Mouse (Mus musculus): ENCODE results near the gene Prss57. TPM values are rescaled to one million over a fixed set of nuclear protein-coding genes. Genes with fewer than 3 reads are reported as not detected.
A peak's percentile ranks its signal among the peaks of the same experiment; 100 is the strongest.

The Prss57 gene
- polyA plus RNA-seq, 1 experiment from 2014 or later, result 0.08 TPM

- Histone ChIP-seq H3K4me2 (ENCODE audit: low read length) (no peak overlapping the region), H3K27me3 (ENCODE audit: control insufficient read depth, insufficient read depth, low read length) (no peaks in the 10 kb centered on the region), H3K9ac (ENCODE audit: low read length) (no peak overlapping the region), H3K27ac (replicated peaks in 1 of 2; ENCODE audit: control insufficient read depth in 1 of 2, insufficient read depth in 1 of 2, low read depth in 2 of 2, low read length in 2 of 2) (no peak overlapping the region), H3K4me1 (ENCODE audit: control insufficient read depth in 2 of 2, insufficient read depth in 2 of 2, low read length in 2 of 2) (peaks cover 0 to 7% of the 10 kb centered on the region in 2 experiments; a peak in 1 of 4 replicates), H3K4me3 (ENCODE audit: control insufficient read depth in 1 of 2, insufficient read depth in 1 of 2, low read depth in 1 of 2, low read length in 2 of 2) (no peak overlapping the region), H3K36me3 (ENCODE audit: control insufficient read depth, insufficient read depth, low read length) (no peaks in the 10 kb centered on the region), H3K9me3 (ENCODE audit: control insufficient read depth, low read length) (no peaks in the 10 kb centered on the region)
- ATAC-seq (ENCODE audit: insufficient number of reproducible peaks, insufficient read depth, low FRiP score, low read depth), result no peak
- WGBS, result 81% methylated on average over 3 of the region's 3 CpGs
These were observed 40.8 kb upstream of the Prss57 start for GRCm38 (mm10) chr10:79831583-79831982.

GRCm38 (mm10) chr10:79824413-79824812 is 33.7 kb upstream of the Prss57 start:
- no peak overlapping the region for H3K4me3 ChIP-seq (ENCODE audit: control insufficient read depth in 1 of 2, insufficient read depth in 1 of 2, low read depth in 1 of 2, low read length in 2 of 2)
- H3K27me3 ChIP-seq (ENCODE audit: control insufficient read depth, insufficient read depth, low read length), result no peaks in the 10 kb centered on the region
- peak overlapping the region; percentile 5 for H3K4me2 ChIP-seq (ENCODE audit: low read length)
- peaks cover 5 to 16% of the 10 kb centered on the region in 2 experiments; a peak in 3 of 4 replicates for H3K4me1 ChIP-seq (ENCODE audit: control insufficient read depth in 2 of 2, insufficient read depth in 2 of 2, low read length in 2 of 2)
- H3K9me3 ChIP-seq (ENCODE audit: control insufficient read depth, low read length), result no peaks in the 10 kb centered on the region
- 27% methylated on average over 6 of the region's 6 CpGs for WGBS
- ATAC-seq (ENCODE audit: insufficient number of reproducible peaks, insufficient read depth, low FRiP score, low read depth), result peak; percentile 54
- 0 out of 2 replicates have a peak overlapping the region, but pooled peaks have one; percentile 27 for H3K9ac ChIP-seq (ENCODE audit: low read length)
- peak overlapping the region; percentile 13 to 54; a peak in 3 of 4 replicates for H3K27ac ChIP-seq (replicated peaks in 1 of 2; ENCODE audit: control insufficient read depth in 1 of 2, insufficient read depth in 1 of 2, low read depth in 2 of 2, low read length in 2 of 2)
- peaks cover 12% of the 10 kb centered on the region for H3K36me3 ChIP-seq (ENCODE audit: control insufficient read depth, insufficient read depth, low read length)

- Histone ChIP-seq H3K27ac (replicated peaks in 1 of 2; ENCODE audit: control insufficient read depth in 1 of 2, insufficient read depth in 1 of 2, low read depth in 2 of 2, low read length in 2 of 2) (no peak overlapping the region), H3K36me3 (ENCODE audit: control insufficient read depth, insufficient read depth, low read length) (peaks cover 17% of the 10 kb centered on the region), H3K4me1 (ENCODE audit: control insufficient read depth in 2 of 2, insufficient read depth in 2 of 2, low read length in 2 of 2) (peaks cover 5 to 16% of the 10 kb centered on the region in 2 experiments; a peak in 3 of 4 replicates), H3K27me3 (ENCODE audit: control insufficient read depth, insufficient read depth, low read length) (no peaks in the 10 kb centered on the region), H3K9me3 (ENCODE audit: control insufficient read depth, low read length) (no peaks in the 10 kb centered on the region), H3K4me3 (ENCODE audit: control insufficient read depth in 1 of 2, insufficient read depth in 1 of 2, low read depth in 1 of 2, low read length in 2 of 2) (no peak overlapping the region), H3K9ac (ENCODE audit: low read length) (no peak overlapping the region), H3K4me2 (ENCODE audit: low read length) (no peak overlapping the region)
- 75% methylated on average over 6 of the region's 6 CpGs for WGBS
- ATAC-seq (ENCODE audit: insufficient number of reproducible peaks, insufficient read depth, low FRiP score, low read depth), result no peak
These were observed 32.2 kb upstream of the Prss57 start for GRCm38 (mm10) chr10:79823011-79823410.

- H3K9me3 ChIP-seq (ENCODE audit: control insufficient read depth, low read length), result no peaks in the 10 kb centered on the region
- no peaks in the 10 kb centered on the region for H3K27me3 ChIP-seq (ENCODE audit: control insufficient read depth, insufficient read depth, low read length)
- no peak overlapping the region for H3K27ac ChIP-seq (replicated peaks in 1 of 2; ENCODE audit: control insufficient read depth in 1 of 2, insufficient read depth in 1 of 2, low read depth in 2 of 2, low read length in 2 of 2)
- no peak for ATAC-seq (ENCODE audit: insufficient number of reproducible peaks, insufficient read depth, low FRiP score, low read depth)
- 56% methylated on average over 17 of the region's 17 CpGs for WGBS
- H3K4me3 ChIP-seq (ENCODE audit: control insufficient read depth in 1 of 2, insufficient read depth in 1 of 2, low read depth in 1 of 2, low read length in 2 of 2), result no peak overlapping the region
- no peak overlapping the region for H3K4me2 ChIP-seq (ENCODE audit: low read length)
- H3K4me1 ChIP-seq (ENCODE audit: control insufficient read depth in 2 of 2, insufficient read depth in 2 of 2, low read length in 2 of 2), result peaks cover 5 to 16% of the 10 kb centered on the region in 2 experiments; a peak in 3 of 4 replicates
- H3K9ac ChIP-seq (ENCODE audit: low read length), result no peak overlapping the region; the same call in 1 of the 2 replicates
- H3K36me3 ChIP-seq (ENCODE audit: control insufficient read depth, insufficient read depth, low read length), result peaks cover 17% of the 10 kb centered on the region
These were observed 31.6 kb upstream of the Prss57 start for GRCm38 (mm10) chr10:79822372-79822771.

GRCm38 (mm10) chr10:79821731-79822130 is 31.0 kb upstream of the Prss57 start:
- no peak overlapping the region for H3K27ac ChIP-seq (replicated peaks in 1 of 2; ENCODE audit: control insufficient read depth in 1 of 2, insufficient read depth in 1 of 2, low read depth in 2 of 2, low read length in 2 of 2)
- H3K36me3 ChIP-seq (ENCODE audit: control insufficient read depth, insufficient read depth, low read length), result peaks cover 18% of the 10 kb centered on the region
- WGBS, result 87% methylated on average over 12 of the region's 12 CpGs
- no peak for ATAC-seq (ENCODE audit: insufficient number of reproducible peaks, insufficient read depth, low FRiP score, low read depth)
- H3K4me1 ChIP-seq (ENCODE audit: control insufficient read depth in 2 of 2, insufficient read depth in 2 of 2, low read length in 2 of 2), result peaks cover 5 to 16% of the 10 kb centered on the region in 2 experiments; a peak in 3 of 4 replicates
- H3K27me3 ChIP-seq (ENCODE audit: control insufficient read depth, insufficient read depth, low read length), result no peaks in the 10 kb centered on the region
- no peak overlapping the region for H3K4me3 ChIP-seq (ENCODE audit: control insufficient read depth in 1 of 2, insufficient read depth in 1 of 2, low read depth in 1 of 2, low read length in 2 of 2)
- H3K9me3 ChIP-seq (ENCODE audit: control insufficient read depth, low read length), result no peaks in the 10 kb centered on the region
- no peak overlapping the region for H3K9ac ChIP-seq (ENCODE audit: low read length)
- no peak overlapping the region for H3K4me2 ChIP-seq (ENCODE audit: low read length)

GRCm38 (mm10) chr10:79820782-79821181 is 30.0 kb upstream of the Prss57 start, which contains the start of gene Misp:
Misp (plus strand) TSS chr10:79820989.
- peaks cover 5 to 16% of the 10 kb centered on the region in 2 experiments; a peak in 3 of 4 replicates for H3K4me1 ChIP-seq (ENCODE audit: control insufficient read depth in 2 of 2, insufficient read depth in 2 of 2, low read length in 2 of 2)
- no peaks in the 10 kb centered on the region for H3K27me3 ChIP-seq (ENCODE audit: control insufficient read depth, insufficient read depth, low read length)
- H3K4me3 ChIP-seq (ENCODE audit: control insufficient read depth in 1 of 2, insufficient read depth in 1 of 2, low read depth in 1 of 2, low read length in 2 of 2), result no peak within 1 kb of the TSS
- H3K36me3 ChIP-seq (ENCODE audit: control insufficient read depth, insufficient read depth, low read length), result peaks cover 27% of the 10 kb centered on the region
- no peak within 1 kb of the TSS for H3K9ac ChIP-seq (ENCODE audit: low read length)
- H3K9me3 ChIP-seq (ENCODE audit: control insufficient read depth, low read length), result no peaks in the 10 kb centered on the region
- 66% methylated on average over 11 of the region's 11 CpGs for WGBS
- H3K27ac ChIP-seq (replicated peaks in 1 of 2; ENCODE audit: control insufficient read depth in 1 of 2, insufficient read depth in 1 of 2, low read depth in 2 of 2, low read length in 2 of 2), result no peak within 1 kb of the TSS
- H3K4me2 ChIP-seq (ENCODE audit: low read length), result no peak within 1 kb of the TSS
- ATAC-seq (ENCODE audit: insufficient number of reproducible peaks, insufficient read depth, low FRiP score, low read depth), result no peak

GRCm38 (mm10) chr10:79820277-79820676 is 29.5 kb upstream of the Prss57 start:
- H3K9ac ChIP-seq (ENCODE audit: low read length), result no peak overlapping the region
- no peaks in the 10 kb centered on the region for H3K27me3 ChIP-seq (ENCODE audit: control insufficient read depth, insufficient read depth, low read length)
- H3K27ac ChIP-seq (replicated peaks in 1 of 2; ENCODE audit: control insufficient read depth in 1 of 2, insufficient read depth in 1 of 2, low read depth in 2 of 2, low read length in 2 of 2), result no peak overlapping the region
- peaks cover 5 to 16% of the 10 kb centered on the region in 2 experiments; a peak in 3 of 4 replicates for H3K4me1 ChIP-seq (ENCODE audit: control insufficient read depth in 2 of 2, insufficient read depth in 2 of 2, low read length in 2 of 2)
- 81% methylated on average over 8 of the region's 8 CpGs for WGBS
- H3K4me3 ChIP-seq (ENCODE audit: control insufficient read depth in 1 of 2, insufficient read depth in 1 of 2, low read depth in 1 of 2, low read length in 2 of 2), result no peak overlapping the region
- peaks cover 31% of the 10 kb centered on the region for H3K36me3 ChIP-seq (ENCODE audit: control insufficient read depth, insufficient read depth, low read length)
- no peak overlapping the region for H3K4me2 ChIP-seq (ENCODE audit: low read length)
- no peak for ATAC-seq (ENCODE audit: insufficient number of reproducible peaks, insufficient read depth, low FRiP score, low read depth)
- no peaks in the 10 kb centered on the region for H3K9me3 ChIP-seq (ENCODE audit: control insufficient read depth, low read length)

- no peak for ATAC-seq (ENCODE audit: insufficient number of reproducible peaks, insufficient read depth, low FRiP score, low read depth)
- H3K4me3 ChIP-seq (ENCODE audit: control insufficient read depth in 1 of 2, insufficient read depth in 1 of 2, low read depth in 1 of 2, low read length in 2 of 2), result no peak overlapping the region
- no peaks in the 10 kb centered on the region for H3K27me3 ChIP-seq (ENCODE audit: control insufficient read depth, insufficient read depth, low read length)
- no peak overlapping the region for H3K9ac ChIP-seq (ENCODE audit: low read length)
- no peak overlapping the region for H3K4me2 ChIP-seq (ENCODE audit: low read length)
- no peaks in the 10 kb centered on the region for H3K9me3 ChIP-seq (ENCODE audit: control insufficient read depth, low read length)
- H3K27ac ChIP-seq (replicated peaks in 1 of 2; ENCODE audit: control insufficient read depth in 1 of 2, insufficient read depth in 1 of 2, low read depth in 2 of 2, low read length in 2 of 2), result no peak overlapping the region
- peaks cover 3 to 14% of the 10 kb centered on the region in 2 experiments; a peak in 3 of 4 replicates for H3K4me1 ChIP-seq (ENCODE audit: control insufficient read depth in 2 of 2, insufficient read depth in 2 of 2, low read length in 2 of 2)
- WGBS, result 89% methylated on average over 17 of the region's 17 CpGs
- H3K36me3 ChIP-seq (ENCODE audit: control insufficient read depth, insufficient read depth, low read length), result peaks cover 34% of the 10 kb centered on the region
These were observed 28.8 kb upstream of the Prss57 start for GRCm38 (mm10) chr10:79819606-79820005.
